Mouse (Mus musculus) heart, embryonic 14.5 days (tissue): Measurements from ENCODE around the gene Ltb. TPM values are rescaled to one million over a fixed set of nuclear protein-coding genes. Genes with fewer than 3 reads are reported as not detected.

Experiments used
- ATAC-seq: fragments of 200-750 bp; cut with Nextera tagmentation; 2 replicates; pipeline ENCODE4 v1.8.0; 2017; ENCODE audit warnings: low read depth, moderate TSS enrichment; ENCODE audit not compliant: insufficient number of reproducible peaks, insufficient read depth, low FRiP score
- H3K27ac ChIP-seq, 2 experiments: fragments of 200-500 bp in 1 of 2; fragments of 300-500 bp in 1 of 2; sonication (generic) in 1 of 2; replicated peaks in 1 of 2; 2 replicates each; pipeline ENCODE4 v1.5.1; 2012 to 2014; ENCODE audit warnings: low read depth in 2 of 2, low read length in 2 of 2, control low read depth in 1 of 2, mild to moderate bottlenecking in 1 of 2, mixed read lengths in 1 of 2; ENCODE audit not compliant: control insufficient read depth in 1 of 2, insufficient read depth in 1 of 2
- H3K27me3 ChIP-seq: fragments of 300-500 bp; sonication (generic); 2 replicates; pipeline ENCODE4 v1.6.1; 2014; ENCODE audit warnings: mild to moderate bottlenecking, low read length, control low read depth; ENCODE audit not compliant: control insufficient read depth, insufficient read depth
- H3K36me3 ChIP-seq: fragments of 300-500 bp; sonication (generic); 2 replicates; pipeline ENCODE4 v1.6.1; 2014; ENCODE audit warnings: mild to moderate bottlenecking, control low read depth, low read length, mixed read lengths; ENCODE audit not compliant: control insufficient read depth, insufficient read depth
- H3K4me1 ChIP-seq, 2 experiments: fragments of 200-500 bp in 1 of 2; fragments of 300-500 bp in 1 of 2; sonication (generic) in 1 of 2; 2 replicates each; pipeline ENCODE4 v1.6.1; 2012 to 2014; ENCODE audit warnings: low read length in 2 of 2, control low read depth in 1 of 2, mixed read lengths in 1 of 2; ENCODE audit not compliant: control insufficient read depth in 2 of 2, insufficient read depth in 2 of 2
- H3K4me2 ChIP-seq: fragments of 300-500 bp; sonication (generic); 2 replicates; pipeline ENCODE4 v1.6.1; 2014; ENCODE audit warnings: mild to moderate bottlenecking, low read length
- H3K4me3 ChIP-seq, 2 experiments: fragments of 200-500 bp in 1 of 2; fragments of 300-500 bp in 1 of 2; sonication (generic) in 1 of 2; 2 replicates each; pipeline ENCODE4 v1.5.1; 2012 to 2014; ENCODE audit warnings: low read length in 2 of 2, mild to moderate bottlenecking in 2 of 2, control low read depth in 1 of 2, low read depth in 1 of 2, moderate library complexity in 1 of 2; ENCODE audit not compliant: control insufficient read depth in 1 of 2, insufficient read depth in 1 of 2
- H3K9ac ChIP-seq: fragments of 300-500 bp; sonication (generic); 2 replicates; pipeline ENCODE4 v1.6.1; 2014; ENCODE audit warnings: mild to moderate bottlenecking, low read length
- H3K9me3 ChIP-seq: fragments of 300-500 bp; sonication (generic); 2 replicates; pipeline ENCODE4 v1.6.1; 2016; ENCODE audit warnings: low read length, control low read depth; ENCODE audit not compliant: control insufficient read depth
- WGBS: fragments of 180-500 bp; shearing (Covaris S2); extraction: QIAGEN DNeasy Blood & Tissue Kit; methylation state at CpG from one replicate; pipeline ENCODE4 v1.1.7; 2014; 5-methylcytosine and 5-hydroxymethylcytosine counted together
- microRNA-seq: library from miRNA; unstranded; fragments of <30 nt; microRNA quantifications from one replicate; pipeline ENCODE4, GENCODE M21; 2016
- polyA plus RNA-seq: library from polyadenylated mRNA; unstranded; fragments of >200 nt; fragmentation: Nextera tagmentation; extraction: Ambion mirVana; gene quantifications from 2 replicates; pipeline ENCODE4 v1.2.1, GENCODE M21; 2014

Ltb gene
- polyA plus RNA-seq, 1 experiment from 2014 or later, result 0.61 TPM

GRCm38 (mm10) chr17:35244999-35245398 is 50.8 kb downstream of the Ltb start:
- H3K27ac ChIP-seq, result no peak overlapping the region
- H3K4me2 ChIP-seq, result peak overlapping the region; percentile 88
- H3K4me3 ChIP-seq, result peak overlapping the region in 1 of 2 experiments; percentile 10; a peak in 1 of 4 replicates
- WGBS, result 65% methylated on average over 2 of the region's 2 CpGs
- peaks cover 17 to 47% of the 10 kb centered on the region in 2 experiments for H3K4me1 ChIP-seq
- peak overlapping the region; percentile 100; the same call in 1 of the 2 replicates for H3K9ac ChIP-seq
- peaks cover 71% of the 10 kb centered on the region for H3K36me3 ChIP-seq
- no peaks in the 10 kb centered on the region for H3K27me3 ChIP-seq
- no peak for ATAC-seq
- no peaks in the 10 kb centered on the region for H3K9me3 ChIP-seq

Small RNA genes within 50 kb of the gene (microRNA-seq; reads per million reads assigned to microRNA genes)
- gene Mir6973a (not detected), gene Mir6974 (not detected), gene Mir6975 (2.2 reads per million)

Other genes with a start within 250 kb of the Ltb start
- 0.09 and 0.19 TPM in 2 replicates for gene Hspa1b, start 235.2 kb upstream of the Ltb start, polyA plus RNA-seq
- gene Gm20481, start 224.5 kb upstream of the Ltb start, polyA plus RNA-seq, result 0.55 TPM in 1 of 2 replicates, not detected in the other
- 2.3 and 2.9 TPM in 2 replicates for gene Hspa1a, start 222.3 kb upstream of the Ltb start, polyA plus RNA-seq
- gene Hspa1l, start 221.7 kb upstream of the Ltb start, polyA plus RNA-seq, result 2.2 and 2.7 TPM in 2 replicates
- 132 and 136 TPM in 2 replicates for gene Lsm2, start 212.6 kb upstream of the Ltb start, polyA plus RNA-seq
- 41.7 and 42.9 TPM in 2 replicates for gene Vars, start 193.5 kb upstream of the Ltb start, polyA plus RNA-seq
- gene Vwa7, start 177.9 kb upstream of the Ltb start, polyA plus RNA-seq, result 0.28 and 0.42 TPM in 2 replicates
- 1.5 and 2.2 TPM in 2 replicates for gene Sapcd1, start 166.4 kb upstream of the Ltb start, polyA plus RNA-seq
- 2.6 and 3.5 TPM in 2 replicates for gene Msh5, start 147.7 kb upstream of the Ltb start, polyA plus RNA-seq
- gene Clic1, start 144.5 kb upstream of the Ltb start, polyA plus RNA-seq, result 108 TPM in 2 replicates
- gene Ddah2, start 135.4 kb upstream of the Ltb start, polyA plus RNA-seq, result 186 and 222 TPM in 2 replicates
- gene Ly6g6c, start 129.1 kb upstream of the Ltb start, polyA plus RNA-seq, result not detected in 2 replicates
- 0.54 and 0.73 TPM in 2 replicates for gene Mpig6b, start 128.3 kb upstream of the Ltb start, polyA plus RNA-seq
- gene Ly6g6e, start 117.5 kb upstream of the Ltb start, polyA plus RNA-seq, result 0.32 TPM in 1 of 2 replicates, not detected in the other
- gene Ly6g6d, start 116.4 kb upstream of the Ltb start, polyA plus RNA-seq, result 1.9 and 2.6 TPM in 2 replicates
- gene Ly6g6f, start 108.8 kb upstream of the Ltb start, polyA plus RNA-seq, result not detected in 2 replicates
- gene Abhd16a, start 105.2 kb upstream of the Ltb start, polyA plus RNA-seq, result 61.9 and 64.5 TPM in 2 replicates
- 0.59 TPM in 1 of 2 replicates, not detected in the other for gene Ly6g5c, start 86.2 kb upstream of the Ltb start, polyA plus RNA-seq
- 0.28 TPM in 1 of 2 replicates, not detected in the other for gene Ly6g5b, start 79.0 kb upstream of the Ltb start, polyA plus RNA-seq
- gene Gpank1, start 73.0 kb upstream of the Ltb start, polyA plus RNA-seq, result 10.0 and 11.4 TPM in 2 replicates
- gene Csnk2b, start 72.4 kb upstream of the Ltb start, polyA plus RNA-seq, result 219 and 234 TPM in 2 replicates
- gene D17H6S53E, start 68.1 kb upstream of the Ltb start, polyA plus RNA-seq, result 8.7 and 10.1 TPM in 2 replicates
- gene Apom, start 62.4 kb upstream of the Ltb start, polyA plus RNA-seq, result 0.34 TPM in 1 of 2 replicates, not detected in the other
- gene Bag6, start 59.3 kb upstream of the Ltb start, polyA plus RNA-seq, result 63.3 and 68.6 TPM in 2 replicates
- 81.9 and 138 TPM in 2 replicates for gene Prrc2a, start 29.5 kb upstream of the Ltb start, polyA plus RNA-seq
- gene Aif1, start 18.4 kb upstream of the Ltb start, polyA plus RNA-seq, result 7.4 and 9.4 TPM in 2 replicates
- gene Lst1, start 6.0 kb upstream of the Ltb start, polyA plus RNA-seq, result 9.5 and 11.2 TPM in 2 replicates
- gene Tnf, start 7.6 kb downstream of the Ltb start, polyA plus RNA-seq, result not detected in 2 replicates
- gene Lta, start 10.9 kb downstream of the Ltb start, polyA plus RNA-seq, result not detected in 2 replicates
- 0.69 TPM in 1 of 2 replicates, not detected in the other for gene Gm16181, start 26.4 kb downstream of the Ltb start, polyA plus RNA-seq
- 10.7 and 14.3 TPM in 2 replicates for gene Atp6v1g2, start 39.2 kb downstream of the Ltb start, polyA plus RNA-seq
- 3.1 and 4.2 TPM in 2 replicates for gene Nfkbil1, start 41.4 kb downstream of the Ltb start, polyA plus RNA-seq
- gene Ddx39b, start 47.3 kb downstream of the Ltb start, polyA plus RNA-seq, result 237 and 246 TPM in 2 replicates
- 52.4 and 59.8 TPM in 2 replicates for gene H2-D1, start 68.3 kb downstream of the Ltb start, polyA plus RNA-seq
- gene H2-Q1, start 126.0 kb downstream of the Ltb start, polyA plus RNA-seq, result 0.08 TPM in 1 of 2 replicates, not detected in the other
- 1.4 and 1.6 TPM in 2 replicates for gene H2-Q2, start 147.8 kb downstream of the Ltb start, polyA plus RNA-seq
- 1.7 and 2.1 TPM in 2 replicates for gene H2-Q4, start 185.2 kb downstream of the Ltb start, polyA plus RNA-seq
- gene H2-Q6, start 230.4 kb downstream of the Ltb start, polyA plus RNA-seq, result 0.09 and 0.22 TPM in 2 replicates
- gene H2-Q7, start 244.7 kb downstream of the Ltb start, polyA plus RNA-seq, result 0.47 and 0.89 TPM in 2 replicates